Mouse (Mus musculus): ENCODE data around the gene Ubac2.

DNA sequence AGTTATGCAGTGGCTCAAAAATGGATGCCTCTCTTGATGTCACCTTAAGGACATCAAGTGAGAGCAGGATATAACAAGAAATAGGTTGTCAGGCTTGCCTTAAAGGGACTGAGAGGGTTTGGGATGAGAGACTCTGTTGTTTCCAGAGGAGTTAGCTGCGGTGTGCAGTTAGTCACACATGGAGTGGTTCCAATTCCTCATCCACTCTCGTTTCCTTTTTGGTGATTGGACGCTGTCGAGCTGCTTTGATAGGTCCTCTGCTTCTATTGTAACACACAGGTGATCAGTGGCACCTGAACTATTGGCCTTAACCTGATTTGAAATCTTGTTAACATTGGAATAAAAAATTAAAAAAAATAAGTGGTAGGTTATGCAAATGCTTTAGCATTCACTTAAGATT lies 44.3 kb downstream of the Ubac2 start:
- TF ChIP-seq MAFK (IDR thresholded peaks at IDR 0.05; ENCODE audit: insufficient read depth, low read depth, low read length) (no peak), HCFC1 (IDR thresholded peaks at IDR 0.05; ENCODE audit: borderline replicate concordance, insufficient read depth, low read length) (no peak)

Measured in ES-E14 (cell line).